Mouse (Mus musculus) thymus, adult 2 months (tissue): ENCODE data around the gene Stag1.

Source experiments
- CTCF ChIP-seq: fragments of 200-500 bp; IDR thresholded peaks from 2 replicates; pipeline ENCODE4 v1.5.1; 2012; ENCODE audit warnings: mild to moderate bottlenecking, control low read depth, low read length, moderate library complexity, borderline replicate concordance; ENCODE audit not compliant: control insufficient read depth, poor library complexity, insufficient read depth; ENCODE audit errors: extremely low read depth
- POLR2A ChIP-seq: fragments of 200-500 bp; IDR thresholded peaks from 2 replicates; pipeline ENCODE4 v1.6.1; 2012; ENCODE audit warnings: mild to moderate bottlenecking, low read length, control low read depth, moderate library complexity; ENCODE audit not compliant: control insufficient read depth, poor library complexity, insufficient read depth; ENCODE audit errors: extremely low read depth

- TF ChIP-seq CTCF (no peak), POLR2A (no peak)
Measured at GRCm38 (mm10) chr9:100582883-100583575, 14.6 kb upstream of the Stag1 start.
